Mouse (Mus musculus) MEL (cell line): Measurements from ENCODE around the gene Ruvbl2. TPM values are rescaled to one million over a fixed set of nuclear protein-coding genes. Genes with fewer than 3 reads are reported as not detected.
A peak's percentile ranks its signal among the peaks of the same experiment; 100 is the strongest.

Source experiments
- DNase-seq: peaks from one replicate; pipeline ENCODE4 v3.0.0; 2011; ENCODE audit warnings: low read depth, low spot score
- H3K27ac ChIP-seq: 2 replicates; pipeline ENCODE4 v1.5.1; 2012; ENCODE audit warnings: low read depth, mild to moderate bottlenecking, control low read depth, low read length, moderate library complexity; ENCODE audit not compliant: control insufficient read depth
- H3K27me3 ChIP-seq, 2 experiments: fragments of 150-350 bp in 1 of 2; sonication (generic) in 1 of 2; 2 replicates each; pipeline ENCODE4 v1.6.1; 2012; ENCODE audit warnings: low read length in 2 of 2, mild to moderate bottlenecking in 2 of 2, improper control_type of control experiment in 1 of 2, moderate library complexity in 1 of 2; ENCODE audit not compliant: insufficient read depth in 2 of 2, control insufficient read depth in 1 of 2
- H3K36me3 ChIP-seq, 2 experiments: 2 replicates each; pipeline ENCODE4 v1.6.1; 2012 to 2014; ENCODE audit warnings: low read length in 2 of 2, improper control_type of control experiment in 1 of 2, inconsistent platforms in 1 of 2, mild to moderate bottlenecking in 1 of 2; ENCODE audit not compliant: insufficient read depth in 2 of 2, control insufficient read depth in 1 of 2
- H3K4me1 ChIP-seq, 2 experiments: fragments of 150-350 bp in 1 of 2; sonication (generic) in 1 of 2; 2 replicates each; pipeline ENCODE4 v1.6.1; 2012; ENCODE audit warnings: low read length in 2 of 2, improper control_type of control experiment in 1 of 2, mild to moderate bottlenecking in 1 of 2; ENCODE audit not compliant: insufficient read depth in 2 of 2, control insufficient read depth in 1 of 2
- H3K4me3 ChIP-seq, 2 experiments: fragments of 150-350 bp in 1 of 2; sonication (generic) in 1 of 2; 2 replicates each; pipeline ENCODE4 v1.5.1; 2012; ENCODE audit warnings: low read depth in 2 of 2, low read length in 2 of 2, mild to moderate bottlenecking in 2 of 2, moderate library complexity in 2 of 2, control low read depth in 1 of 2, improper control_type of control experiment in 1 of 2; ENCODE audit not compliant: control insufficient read depth in 1 of 2, insufficient read depth in 1 of 2
- H3K79me2 ChIP-seq: 2 replicates; pipeline ENCODE4 v1.6.1; 2012; ENCODE audit warnings: mild to moderate bottlenecking, low read length, moderate library complexity; ENCODE audit not compliant: control insufficient read depth, poor library complexity, insufficient read depth
- H3K9ac ChIP-seq: 2 replicates; pipeline ENCODE4 v1.6.1; 2012; ENCODE audit warnings: low read depth, mild to moderate bottlenecking, control low read depth, low read length, moderate library complexity; ENCODE audit not compliant: control insufficient read depth, poor library complexity, severe bottlenecking
- H3K9me3 ChIP-seq: fragments of 150-350 bp; sonication (generic); replicated peaks from 2 replicates; pipeline ENCODE4 v1.6.1; 2012; ENCODE audit warnings: mild to moderate bottlenecking, low read length, improper control_type of control experiment, moderate library complexity; ENCODE audit not compliant: insufficient read depth
- BHLHE40 ChIP-seq: IDR thresholded peaks from 2 replicates; pipeline ENCODE4 v1.6.1; 2012; ENCODE audit warnings: low read depth, mild to moderate bottlenecking, inconsistent platforms, low read length, improper control_type of control experiment, borderline replicate concordance
- CHD1 ChIP-seq: IDR thresholded peaks from 2 replicates; pipeline ENCODE4 v1.6.1; 2012; ENCODE audit warnings: low read depth, mild to moderate bottlenecking, inconsistent platforms, low read length, improper control_type of control experiment
- ETS1 ChIP-seq: IDR thresholded peaks from 2 replicates; pipeline ENCODE4 v1.6.1; 2012; ENCODE audit warnings: low read depth, mild to moderate bottlenecking, inconsistent platforms, low read length, improper control_type of control experiment, moderate library complexity
- GABPA ChIP-seq: IDR thresholded peaks from 2 replicates; pipeline ENCODE4 v1.6.1; 2012; ENCODE audit warnings: low read depth, mild to moderate bottlenecking, inconsistent platforms, low read length, improper control_type of control experiment, moderate library complexity
- HCFC1 ChIP-seq: IDR thresholded peaks from 2 replicates; pipeline ENCODE4 v1.6.1; 2012; ENCODE audit warnings: low read depth, mild to moderate bottlenecking, inconsistent platforms, low read length, improper control_type of control experiment, moderate library complexity
- MAFK ChIP-seq: IDR thresholded peaks from 2 replicates; pipeline ENCODE4 v1.6.1; 2011; ENCODE audit warnings: low read depth, mild to moderate bottlenecking, low read length, improper control_type of control experiment, borderline replicate concordance
- MAX ChIP-seq: IDR thresholded peaks from 2 replicates; pipeline ENCODE4 v1.6.1; 2011; ENCODE audit warnings: low read length, improper control_type of control experiment
- MXI1 ChIP-seq: IDR thresholded peaks from 2 replicates; pipeline ENCODE4 v1.6.1; 2011; ENCODE audit warnings: mild to moderate bottlenecking, low read depth, low read length, improper control_type of control experiment
- NELFE ChIP-seq: IDR thresholded peaks from 2 replicates; pipeline ENCODE4 v1.6.1; 2011; ENCODE audit warnings: low read depth, low read length, improper control_type of control experiment
- POLR2A ChIP-seq, 2 experiments: IDR thresholded peaks; 2 replicates each; pipeline ENCODE4 v1.6.1; 2011 to 2012; ENCODE audit warnings: low read length in 2 of 2, mild to moderate bottlenecking in 2 of 2, control low read depth in 1 of 2, improper control_type of control experiment in 1 of 2, low read depth in 1 of 2, moderate library complexity in 1 of 2; ENCODE audit not compliant: control insufficient read depth in 1 of 2, insufficient read depth in 1 of 2, poor library complexity in 1 of 2
- POLR2AphosphoS2 ChIP-seq: IDR thresholded peaks from 2 replicates; pipeline ENCODE4 v1.6.1; 2011; ENCODE audit warnings: low read length, improper control_type of control experiment
- RAD21 ChIP-seq: IDR thresholded peaks from 2 replicates; pipeline ENCODE4 v1.6.1; 2011; ENCODE audit warnings: mild to moderate bottlenecking, low read depth, low read length, improper control_type of control experiment
- RCOR1 ChIP-seq: IDR thresholded peaks from 2 replicates; pipeline ENCODE4 v1.6.1; 2012; ENCODE audit warnings: low read depth, mild to moderate bottlenecking, inconsistent platforms, low read length, improper control_type of control experiment
- SIN3A ChIP-seq: IDR thresholded peaks from 2 replicates; pipeline ENCODE4 v1.6.1; 2012; ENCODE audit warnings: low read length, improper control_type of control experiment, inconsistent platforms
- SMC3 ChIP-seq: IDR thresholded peaks from 2 replicates; pipeline ENCODE4 v1.6.1; 2011; ENCODE audit warnings: low read depth, low read length, improper control_type of control experiment
- TAL1 ChIP-seq: IDR thresholded peaks from 2 replicates; pipeline ENCODE4 v1.6.1; 2012; ENCODE audit warnings: mild to moderate bottlenecking, inconsistent platforms, low read length, moderate library complexity, mixed read lengths
- ZMIZ1 ChIP-seq: IDR thresholded peaks from 2 replicates; pipeline ENCODE4 v1.6.1; 2012; ENCODE audit warnings: low read depth, mild to moderate bottlenecking, inconsistent platforms, low read length, improper control_type of control experiment, moderate library complexity
- ZNF384 ChIP-seq: IDR thresholded peaks from 2 replicates; pipeline ENCODE4 v1.6.1; 2012; ENCODE audit warnings: low read depth, mild to moderate bottlenecking, inconsistent platforms, low read length, improper control_type of control experiment
- polyA plus RNA-seq, 2 experiments: library from polyadenylated mRNA; stranded (reverse) in 1 of 2; unstranded in 1 of 2; fragments of >175 nt in 1 of 2; fragments of >200 nt in 1 of 2; gene quantifications; 2 replicates each; pipeline versions ENCODE4 v1.2.1 to v1.2.4; 2012; ENCODE audit warnings: low replicate concordance in 2 of 2, low read depth in 1 of 2; ENCODE audit not compliant: insufficient read length in 2 of 2, insufficient read depth in 1 of 2, missing spikeins in 1 of 2
- total RNA-seq: library from RNA; depleted of rRNA; stranded (reverse); fragments of 300-350 nt; gene quantifications from 2 replicates; pipeline ENCODE4 v1.2.3, GENCODE M21; 2012

Ruvbl2 gene
- total and polyA plus RNA-seq, 3 experiments = 434 to 758 TPM; not detected in 1

DNA sequence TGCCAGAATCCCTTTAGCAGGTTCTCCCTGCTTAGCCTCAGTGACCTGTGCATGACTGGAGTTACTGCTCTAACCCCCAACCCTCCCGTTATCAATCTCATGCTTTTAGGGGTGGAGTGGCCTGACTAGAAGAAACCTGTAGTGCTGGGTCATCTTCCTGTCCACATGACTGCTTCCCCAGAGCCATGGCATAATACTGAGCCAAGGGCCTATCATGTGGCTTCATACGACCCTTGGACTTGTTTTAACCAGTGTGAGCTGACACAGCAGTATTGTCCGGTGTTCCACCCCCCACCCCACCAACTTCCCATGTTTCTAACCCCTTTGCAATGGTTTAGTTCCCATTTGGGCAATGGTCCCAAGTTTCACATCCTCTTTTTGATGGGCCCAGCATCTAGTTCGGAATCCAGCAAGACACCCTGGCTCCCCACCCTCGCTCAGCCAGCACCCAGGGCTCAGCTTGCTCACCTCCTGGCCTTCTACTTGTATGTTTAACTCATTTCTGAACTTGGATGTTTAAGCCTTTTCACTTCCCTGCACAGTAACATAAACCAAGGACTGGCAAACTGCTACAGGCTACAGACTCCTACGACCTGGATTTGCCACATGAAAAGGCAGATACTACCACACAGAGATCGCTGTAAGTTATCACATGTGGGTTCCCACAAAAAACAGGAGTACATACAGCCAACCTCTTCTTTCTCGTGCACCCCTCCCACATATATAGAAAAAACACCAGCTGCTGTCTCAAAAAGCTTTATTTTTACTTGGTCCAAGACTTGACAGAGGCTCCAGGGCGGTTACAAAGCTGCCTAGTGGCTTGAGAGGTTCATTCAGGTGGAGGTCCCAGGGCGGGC, 19.5 kb upstream of the Ruvbl2 start (continued):
- TF ChIP-seq MAFK (0 out of 2 replicates have a peak, but pooled peaks have one; percentile 70), CHD1 (no peak), SMC3 (no peak; the same call in none of the 2 replicates), POLR2A (IDR thresholded peaks at IDR 0.05; ENCODE audit: control insufficient read depth in 1 of 2, insufficient read depth in 1 of 2, low read depth in 1 of 2, low read length in 2 of 2, poor library complexity in 1 of 2) (peak; percentile 23 to 74; a peak in 3 of 4 replicates), ZNF384 (no peak), GABPA (no peak), RCOR1 (no peak), ZMIZ1 (peak; percentile 19), ETS1 (0 out of 2 replicates have a peak, but pooled peaks have one; percentile 12), SIN3A (no peak), HCFC1 (no peak), MXI1 (no peak; the same call in 1 of the 2 replicates), POLR2AphosphoS2 (peak; percentile 99), RAD21 (no peak), TAL1 (no peak), NELFE (peak; percentile 47; the same call in 1 of the 2 replicates), MAX (no peak), BHLHE40 (peak; percentile 9; the same call in 1 of the 2 replicates)

DNA sequence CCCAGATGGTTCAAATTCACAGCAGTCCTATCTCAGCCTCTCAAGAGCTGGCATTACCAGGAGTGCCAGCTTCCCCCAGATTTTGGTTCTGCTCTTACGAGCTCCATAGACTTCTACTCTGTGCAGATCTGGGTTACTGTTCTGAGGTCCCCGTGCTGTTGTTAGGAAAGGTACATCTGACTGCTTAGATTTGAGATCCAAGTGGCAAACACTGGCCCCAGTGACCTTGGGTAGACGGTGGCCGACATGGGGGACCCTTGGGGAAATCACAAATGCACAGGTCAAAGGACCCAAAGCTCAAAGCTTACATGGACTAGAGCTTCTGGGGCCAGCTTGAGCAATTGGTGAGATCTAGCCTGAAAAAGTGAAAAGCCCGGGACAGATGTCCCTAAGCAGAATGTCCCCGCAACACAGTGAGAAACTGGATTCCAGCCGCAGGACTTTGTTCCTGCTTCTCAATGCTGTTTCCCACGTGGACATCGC, 18.9 kb upstream of the Ruvbl2 start:
- Histone ChIP-seq H3K4me3 (no peak overlapping the region), H3K9me3 (no peaks in the 10 kb centered on the region), H3K4me1 (peaks cover 7 to 22% of the 10 kb centered on the region in 2 experiments; a peak in 3 of 4 replicates), H3K36me3 (peaks cover 8 to 22% of the 10 kb centered on the region in 2 experiments), H3K27ac (peak overlapping the region; percentile 28; the same call in 1 of the 2 replicates), H3K9ac (peak overlapping the region; percentile 93), H3K79me2 (peaks cover 22% of the 10 kb centered on the region), H3K27me3 (no peaks in the 10 kb centered on the region)
- TF ChIP-seq GABPA (no peak), MAX (no peak), RCOR1 (0 out of 2 replicates have a peak, but pooled peaks have one; percentile 7)
- peak; percentile 42 for DNase-seq
